In the genomic region with DNA sequence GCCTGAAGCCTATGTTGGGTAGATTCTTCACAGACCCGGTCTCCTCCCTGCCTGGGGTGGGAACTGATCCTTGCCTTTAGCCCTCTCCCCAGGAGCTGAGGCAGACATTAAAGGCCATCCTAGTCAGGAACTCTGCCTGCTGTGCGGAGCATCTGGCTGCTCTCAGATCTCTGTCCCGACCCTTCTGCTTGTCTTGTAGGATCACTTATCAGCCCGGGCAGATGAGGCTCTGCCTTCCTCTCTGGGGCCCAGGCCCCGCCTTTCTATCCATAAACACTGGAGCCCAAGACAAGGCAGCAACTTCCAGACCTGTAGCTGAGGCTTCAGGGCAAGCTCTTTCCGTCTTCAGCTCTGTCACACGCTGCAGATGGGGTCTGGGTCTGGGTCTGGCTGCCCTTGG, we compare ENCODE assay signal across 10 mouse cellular contexts. TPM values are rescaled to one million over a fixed set of nuclear protein-coding genes. Genes with fewer than 3 reads are reported as not detected.
A peak's percentile ranks its signal among the peaks of the same experiment; 100 is the strongest.
DNase-seq lines count a peak whose midpoint lies in the region; ATAC-seq lines count a peak whose summit lies in the region.
"Had no signal": no experiment of that assay in that cellular context is flagged by ENCODE, and none has a peak within 500 bp of the region (broad histone marks: within the 10 kb centered on the region; RNA-seq: fewer than 3 reads in every experiment).

No protein-coding gene starts in this region.

- H3K27me3 ChIP-seq in megakaryocyte, embryonic 14.5 days (replicated peaks) = peaks cover 22% of the 10 kb centered on the region
- peaks cover 9% of the 10 kb centered on the region for H3K27me3 ChIP-seq in erythroblast, embryonic 14.5 days (ENCODE audit: control insufficient read depth)

- DNase-seq in c-Kit-positive CD71-positive TER-119-positive erythroid progenitor cells, embryonic 14.5 days (ENCODE audit: low spot score) = peak; percentile 78
- DNase-seq in lung, postnatal 14 days = peak; percentile 25
- DNase-seq in spleen, postnatal 10 days (ENCODE audit: low spot score in 2 of 2) = no peak
- DNase-seq: cerebellum, postnatal 10 days; kidney, adult 8-10 months had no signal

- H3K36me3 ChIP-seq in megakaryocyte, embryonic 14.5 days (replicated peaks; ENCODE audit: low read length) = no peaks in the 10 kb centered on the region
- no peaks in the 10 kb centered on the region for H3K36me3 ChIP-seq in erythroblast, embryonic 14.5 days (ENCODE audit: control insufficient read depth)
- H3K36me3 ChIP-seq: limb, embryonic 13.5 days had no signal

- ATAC-seq in megakaryocyte, adult 5-6 weeks (ENCODE audit: poor library complexity, severe bottlenecking) = no peak
- ATAC-seq in monocyte, adult 5-6 weeks (replicated peaks; ENCODE audit: insufficient number of reproducible peaks, low FRiP score, low TSS enrichment, poor library complexity, severe bottlenecking) = no peak

- peak overlapping the region; percentile 71 for H3K4me3 ChIP-seq in megakaryocyte, embryonic 14.5 days (replicated peaks)
- H3K4me3 ChIP-seq in erythroblast, embryonic 14.5 days (replicated peaks) = peak overlapping the region; percentile 55
- H3K4me3 ChIP-seq: limb, embryonic 13.5 days had no signal

- peaks cover 71% of the 10 kb centered on the region for H3K4me1 ChIP-seq in megakaryocyte, embryonic 14.5 days
- peaks cover 83% of the 10 kb centered on the region for H3K4me1 ChIP-seq in erythroblast, embryonic 14.5 days (ENCODE audit: control insufficient read depth)
- H3K4me1 ChIP-seq: limb, embryonic 13.5 days had no signal

- no peaks in the 10 kb centered on the region for H3K9me3 ChIP-seq in megakaryocyte, embryonic 14.5 days
- H3K9me3 ChIP-seq in erythroblast, embryonic 14.5 days (ENCODE audit: control insufficient read depth, low read length) = no peaks in the 10 kb centered on the region
- H3K9me3 ChIP-seq: limb, embryonic 13.5 days had no signal

RNA-seq across cellular contexts. Expression of gene Ets1, which starts 28.8 kb away (rescaled TPM):
- 0.09 TPM in 1 of 2 replicates, not detected in the other for polyA plus RNA-seq in megakaryocyte, embryonic 14.5 days (2012; ENCODE audit: insufficient read depth, low replicate concordance)
- total RNA-seq in megakaryocyte, adult 5-6 weeks (2015) = 8.6 and 16.8 TPM in 2 replicates
- total RNA-seq in megakaryocyte, adult 5-6 weeks (2017) = 29.5 and 33.1 TPM in 2 replicates
- 0.04 and 0.06 TPM in 2 replicates for polyA plus RNA-seq in erythroblast, embryonic 14.5 days (2012)
- total RNA-seq in monocyte, adult 5-6 weeks (2017) = 274 to 532 TPM (median 291 TPM) in 3 replicates

Comparison
In these comparisons a context has a peak if more than half of its experiments do, and no peak if none do; other contexts are left out.
1. DNase-seq: peak in c-Kit-positive CD71-positive TER-119-positive erythroid progenitor cells, embryonic 14.5 days (single experiment) and lung, postnatal 14 days (single experiment); none in spleen, postnatal 10 days (0 of 2).